Comparison of ENCODE assay signal across 10 mouse cellular contexts in the genomic region with DNA sequence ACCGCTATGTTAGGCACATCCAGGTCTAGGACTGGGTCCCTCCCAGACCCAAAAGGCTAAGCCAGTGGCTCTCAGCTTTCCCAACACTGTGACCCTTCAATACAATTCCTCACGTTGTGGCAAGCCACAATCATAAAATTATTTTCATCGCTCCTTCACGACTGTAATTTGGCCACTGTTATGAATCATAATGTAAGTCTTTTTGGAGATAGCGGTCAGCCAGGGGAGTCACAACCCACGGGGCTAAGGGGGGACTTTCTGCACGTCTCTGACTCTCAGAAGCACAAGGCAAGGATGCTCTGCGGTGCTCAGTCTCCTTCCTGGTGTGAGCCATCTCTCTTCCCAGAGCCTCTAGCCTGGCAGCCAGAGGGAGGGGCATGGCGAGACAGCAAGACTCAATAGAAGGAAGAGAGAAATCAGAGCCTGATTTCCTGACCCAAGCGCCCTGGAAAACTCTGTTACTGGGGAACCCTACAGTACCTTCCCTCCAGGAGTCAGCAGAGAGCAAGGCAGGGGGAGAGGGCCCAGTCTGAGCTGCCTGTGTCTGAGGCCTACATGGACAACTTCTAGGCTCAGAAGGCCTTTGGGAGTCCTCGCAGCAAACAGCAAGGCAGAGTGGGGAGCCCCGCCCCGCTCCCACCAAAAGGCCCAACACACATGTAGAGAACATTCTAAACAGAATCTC. TPM values are rescaled to one million over a fixed set of nuclear protein-coding genes. Genes with fewer than 3 reads are reported as not detected.
DNase-seq lines count a peak whose midpoint lies in the region; ATAC-seq lines count a peak whose summit lies in the region.
"Had no signal": no experiment of that assay in that cellular context is flagged by ENCODE, and none has a peak within 500 bp of the region (broad histone marks: within the 10 kb centered on the region; RNA-seq: fewer than 3 reads in every experiment).

No protein-coding gene starts in this region.

- H3K27ac ChIP-seq in heart, embryonic 12.5 days (ENCODE audit: poor library complexity, severe bottlenecking): peak overlapping the region; percentile 80
- H3K27ac ChIP-seq in forebrain, embryonic 16.5 days (ENCODE audit: low read length): peak overlapping the region; percentile 91
- no peak overlapping the region for H3K27ac ChIP-seq in liver, embryonic 16.5 days (ENCODE audit: low read length)

- no peaks in the 10 kb centered on the region for H3K9me3 ChIP-seq in heart, embryonic 12.5 days (replicated peaks)
- H3K9me3 ChIP-seq in forebrain, embryonic 16.5 days (ENCODE audit: control insufficient read depth, low read length): no peaks in the 10 kb centered on the region
- H3K9me3 ChIP-seq in liver, embryonic 16.5 days (replicated peaks; ENCODE audit: control insufficient read depth, low read length): no peaks in the 10 kb centered on the region
- H3K9me3 ChIP-seq: G1E had no signal

- H3K36me3 ChIP-seq in heart, embryonic 12.5 days: peaks cover 18% of the 10 kb centered on the region; the same call in 1 of the 2 replicates
- no peaks in the 10 kb centered on the region for H3K36me3 ChIP-seq in forebrain, embryonic 16.5 days (ENCODE audit: control insufficient read depth, insufficient read depth)
- H3K36me3 ChIP-seq in liver, embryonic 16.5 days (ENCODE audit: control insufficient read depth, insufficient read depth): no peaks in the 10 kb centered on the region
- H3K36me3 ChIP-seq: G1E had no signal

- no peaks in the 10 kb centered on the region for H3K27me3 ChIP-seq in heart, embryonic 12.5 days (replicated peaks)
- H3K27me3 ChIP-seq in forebrain, embryonic 16.5 days (replicated peaks; ENCODE audit: control insufficient read depth, insufficient read depth, low read length): no peaks in the 10 kb centered on the region
- H3K27me3 ChIP-seq in liver, embryonic 16.5 days (ENCODE audit: control insufficient read depth, insufficient read depth, low read depth, low read length): peaks cover 6% of the 10 kb centered on the region

- peaks cover 42% of the 10 kb centered on the region for H3K4me1 ChIP-seq in heart, embryonic 12.5 days (replicated peaks)
- peaks cover 47% of the 10 kb centered on the region for H3K4me1 ChIP-seq in forebrain, embryonic 16.5 days (replicated peaks; ENCODE audit: control insufficient read depth, insufficient read depth, low read length)
- H3K4me1 ChIP-seq in liver, embryonic 16.5 days (ENCODE audit: control insufficient read depth, low read depth, low read length): peaks cover 4% of the 10 kb centered on the region

- ATAC-seq in heart, embryonic 12.5 days (ENCODE audit: insufficient number of reproducible peaks, low FRiP score): peak; percentile 39
- no peak; the same call in 1 of the 2 replicates for ATAC-seq in forebrain, embryonic 16.5 days
- no peak for ATAC-seq in liver, embryonic 16.5 days (ENCODE audit: low read depth)

- H3K4me3 ChIP-seq in heart, embryonic 12.5 days: no peak overlapping the region
- H3K4me3 ChIP-seq in forebrain, embryonic 16.5 days (replicated peaks; ENCODE audit: low read length): peak overlapping the region; percentile 40
- H3K4me3 ChIP-seq in liver, embryonic 16.5 days (ENCODE audit: low read depth, low read length): no peak overlapping the region
- H3K4me3 ChIP-seq: erythroblast, embryonic 14.5 days had no signal

- H3K9ac ChIP-seq in heart, embryonic 12.5 days: peak overlapping the region; percentile 68
- peak overlapping the region; percentile 61 for H3K9ac ChIP-seq in forebrain, embryonic 16.5 days (replicated peaks; ENCODE audit: low read depth, low read length)
- H3K9ac ChIP-seq in liver, embryonic 16.5 days (ENCODE audit: low read depth, low read length): no peak overlapping the region

- WGBS in heart, embryonic 12.5 days: 45% methylated on average over 13 of the region's 13 CpGs
- WGBS in forebrain, embryonic 16.5 days: 30% methylated on average over 13 of the region's 13 CpGs
- 61% methylated on average over 13 of the region's 13 CpGs for WGBS in liver, embryonic 16.5 days (ENCODE audit: insufficient replicate concordance)

- intact Hi-C loops in heart, postnatal 14 days (cut with DNase I): no loop called here
- intact Hi-C loops in left cerebral cortex, postnatal 36 days (cut with DNase I): no loop called here

- peak overlapping the region; percentile 60 for H3K4me2 ChIP-seq in heart, embryonic 12.5 days
- H3K4me2 ChIP-seq in forebrain, embryonic 16.5 days (ENCODE audit: low read length): peak overlapping the region; percentile 68
- H3K4me2 ChIP-seq in liver, embryonic 16.5 days (ENCODE audit: low read depth, low read length): peak overlapping the region; percentile 42; the same call in 1 of the 2 replicates

- no peak for DNase-seq in heart, postnatal 14 days
- peak; percentile 48 for DNase-seq in ES-CJ7 (ENCODE audit: low read depth, low spot score)
- DNase-seq in urinary bladder, adult 2 months (ENCODE audit: low spot score): no peak
- DNase-seq in thymus, postnatal 36 days: no peak
- no peak for DNase-seq in left cerebral cortex, postnatal 36 days (ENCODE audit: low spot score in 2 of 2)

RNA-seq across cellular contexts. Expression of a gene that starts 12.3 kb away (rescaled TPM):
- polyA plus RNA-seq in heart, embryonic 12.5 days (2016; fragmentation: Nextera tagmentation; extraction: Ambion mirVana): 78.0 and 78.9 TPM in 2 replicates
- total RNA-seq in heart, postnatal 14 days (2021): 1 to 10 TPM in 1 of 2 experiments, under 1 TPM in 1; 0.41 to 1.0 TPM
- polyA plus RNA-seq in forebrain, embryonic 16.5 days (2015; fragmentation: Nextera tagmentation; extraction: Ambion mirVana): 16.6 and 35.1 TPM in 2 replicates
- 0.09 and 0.12 TPM in 2 replicates for polyA plus RNA-seq in liver, embryonic 16.5 days (2015; fragmentation: Nextera tagmentation; extraction: Ambion mirVana)
- polyA plus RNA-seq in urinary bladder, adult 2 months (2012; rRNA removed): 0.08 and 0.10 TPM in 2 replicates
- total RNA-seq in left cerebral cortex, postnatal 36 days (2021): under 1 TPM; 0.30 to 0.48 TPM
- polyA plus RNA-seq: erythroblast, embryonic 14.5 days; G1E had no signal

RNA-seq across cellular contexts. Expression of a gene that starts 28.2 kb away (rescaled TPM):
- polyA plus RNA-seq in heart, embryonic 12.5 days (2016; fragmentation: Nextera tagmentation; extraction: Ambion mirVana): 28.5 and 32.2 TPM in 2 replicates
- total RNA-seq in heart, postnatal 14 days (2021): 10 to 100 TPM; 12.4 to 12.7 TPM
- polyA plus RNA-seq in forebrain, embryonic 16.5 days (2015; fragmentation: Nextera tagmentation; extraction: Ambion mirVana): 64.8 and 66.9 TPM in 2 replicates
- polyA plus RNA-seq in liver, embryonic 16.5 days (2015; fragmentation: Nextera tagmentation; extraction: Ambion mirVana): 12.2 and 14.4 TPM in 2 replicates
- polyA plus RNA-seq in urinary bladder, adult 2 months (2012; rRNA removed): 65.7 and 80.9 TPM in 2 replicates
- 10 to 100 TPM; 23.4 to 25.5 TPM for total RNA-seq in left cerebral cortex, postnatal 36 days (2021)

Comparison
In these comparisons a context has a peak if more than half of its experiments do, and no peak if none do; other contexts are left out.
1. RNA of a gene that starts 12.3 kb away (polyA plus RNA-seq): 78.0 to 78.9 TPM in heart, embryonic 12.5 days and 16.6 to 35.1 TPM in forebrain, embryonic 16.5 days; 0.09 to 0.12 TPM in liver, embryonic 16.5 days and 0.08 to 0.10 TPM in urinary bladder, adult 2 months; every median in the first group is over 10 times any median in the second.
2. Peak in every context shown above with its lines, with median percentiles within 50 percentile points of each other: H3K4me2 ChIP-seq.